Mouse (Mus musculus) activated CD4-positive, CD25-positive, alpha-beta regulatory T cell, adult 9 weeks (primary cell): ENCODE results near the gene Serpina12. TPM values are rescaled to one million over a fixed set of nuclear protein-coding genes. Genes with fewer than 3 reads are reported as not detected.

Source experiments
- polyA plus RNA-seq: library from polyadenylated mRNA; unstranded; fragments of 100-300 nt; shearing (Covaris generic); gene quantifications from one replicate; pipeline ENCODE4 v1.2.1, GENCODE M21; 2017

Gene Serpina12
- polyA plus RNA-seq, result not detected

DNA sequence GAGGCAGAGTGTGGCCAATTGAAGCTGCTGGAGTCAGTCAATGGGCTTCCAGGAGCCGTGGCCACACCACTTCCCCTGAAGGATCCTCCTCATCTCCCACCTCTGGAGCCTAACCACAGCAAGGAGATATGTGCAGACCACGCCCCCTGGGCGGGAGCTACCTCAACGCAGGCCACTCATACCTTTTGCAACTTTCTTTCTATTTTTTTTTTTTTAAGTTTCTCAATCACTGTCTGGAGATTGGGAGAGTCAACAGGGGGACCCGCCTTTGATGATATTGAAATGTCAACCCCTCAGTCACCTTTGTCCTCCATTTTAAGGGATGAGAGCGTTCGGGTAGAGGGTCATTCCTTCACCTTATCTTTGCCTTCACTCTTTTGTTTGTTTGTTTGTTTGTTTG lies at the start of gene Serpina12:
TSS of gene Serpina12 (minus strand) at position 101 of the 400 bp plus-strand sequence.

DNA sequence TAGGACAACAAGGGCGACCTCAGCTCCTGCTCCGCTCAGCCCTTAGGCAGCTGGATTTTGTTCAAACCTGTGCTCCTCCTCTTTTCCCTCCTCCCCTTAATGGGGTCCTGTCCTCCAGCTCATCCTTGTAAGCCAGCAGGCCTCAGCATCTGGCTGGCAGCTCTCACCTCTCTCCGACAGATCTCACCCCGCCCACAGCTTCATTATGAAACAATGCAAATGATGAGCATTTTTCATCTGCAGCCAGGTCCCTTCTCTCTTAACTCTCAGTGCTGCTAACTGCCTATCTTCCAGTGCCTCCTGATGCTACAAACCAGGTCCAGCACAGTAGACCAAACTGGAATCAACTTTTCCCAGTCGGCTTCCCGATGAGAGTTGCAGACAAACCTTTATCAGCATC lies 30.6 kb downstream of the Serpina12 start, which contains the start of gene Serpina9:
TSS of gene Serpina9 (minus strand) at position 136 of the 400 bp plus-strand sequence.

DNA sequence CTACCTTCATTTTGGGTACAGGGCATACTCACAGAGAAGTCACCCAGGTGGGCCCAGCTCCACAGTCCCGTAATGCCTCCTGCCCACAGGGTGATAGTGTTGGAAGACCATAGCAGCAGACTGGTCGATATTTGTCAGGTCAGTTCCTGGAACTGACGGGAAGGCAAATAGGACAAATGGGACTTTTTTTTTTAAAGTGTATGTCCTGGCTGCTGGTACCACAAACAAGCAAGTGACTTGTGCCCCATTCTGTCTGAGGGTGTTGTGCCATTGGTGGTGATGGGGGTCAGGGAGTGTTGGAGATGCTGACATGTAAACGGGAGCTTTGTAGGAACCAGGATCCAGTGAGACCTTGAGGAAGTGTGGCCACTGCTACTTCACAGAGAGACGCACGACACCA lies 54.4 kb downstream of the Serpina12 start, which contains the start of gene Serpina11:
TSS of gene Serpina11 (minus strand) at position 101 of the 400 bp plus-strand sequence.

Other genes starting within 250 kb of the Serpina12 start
- gene Serpina1b, start 214.1 kb downstream of the Serpina12 start, polyA plus RNA-seq, result not detected
- not detected for gene Serpina1a, start 180.9 kb downstream of the Serpina12 start, polyA plus RNA-seq
- not detected for gene Serpina1c, start 139.6 kb downstream of the Serpina12 start, polyA plus RNA-seq
- gene Serpina1e, start 85.5 kb downstream of the Serpina12 start, polyA plus RNA-seq, result not detected
- not detected for gene Serpina11, start 54.5 kb downstream of the Serpina12 start, polyA plus RNA-seq
- gene Serpina9, start 30.7 kb downstream of the Serpina12 start, polyA plus RNA-seq, result 2.3 TPM
- not detected for gene Serpina5, start 56.7 kb upstream of the Serpina12 start, polyA plus RNA-seq
- not detected for gene Serpina3a, start 68.3 kb upstream of the Serpina12 start, polyA plus RNA-seq
- not detected for gene Serpina3b, start 83.6 kb upstream of the Serpina12 start, polyA plus RNA-seq
- gene Serpina3c, start 109.4 kb upstream of the Serpina12 start, polyA plus RNA-seq, result not detected
- 12.5 TPM for gene Serpina3f, start 170.1 kb upstream of the Serpina12 start, polyA plus RNA-seq
- 312 TPM for gene Serpina3g, start 191.8 kb upstream of the Serpina12 start, polyA plus RNA-seq
- gene Serpina3i, start 218.7 kb upstream of the Serpina12 start, polyA plus RNA-seq, result not detected